41 mouse cellular contexts compared by ENCODE assay signal in the genomic region with DNA sequence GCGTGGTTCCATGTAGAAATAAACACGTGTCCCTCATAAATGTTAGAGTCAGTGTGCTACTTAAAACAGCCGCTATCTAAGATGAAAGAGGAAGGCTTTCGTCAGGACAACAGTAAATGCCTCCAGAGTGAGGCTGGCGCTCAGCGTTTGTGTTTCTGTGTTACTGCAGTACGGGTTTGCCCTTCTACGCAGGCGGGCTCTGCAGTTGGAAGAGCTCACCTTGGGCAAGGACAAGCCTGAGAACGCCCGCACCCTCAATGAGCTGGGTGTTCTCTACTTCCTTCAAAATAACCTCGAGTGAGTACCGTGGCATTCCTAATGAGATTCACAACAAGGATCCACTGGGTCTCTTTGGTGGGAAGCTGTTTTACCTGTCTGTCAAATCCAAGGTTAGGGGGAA. TPM values are rescaled to one million over a fixed set of nuclear protein-coding genes. Genes with fewer than 3 reads are reported as not detected.
"Had no signal": no experiment of that assay in that cellular context is flagged by ENCODE, and none has a peak within 500 bp of the region (broad histone marks: within the 10 kb centered on the region; RNA-seq: fewer than 3 reads in every experiment).

No protein-coding gene starts in this region.

- H3K27me3 ChIP-seq: hindbrain, embryonic 13.5 days; hindbrain, embryonic 15.5 days; kidney, embryonic 15.5 days; limb, embryonic 13.5 days; limb, embryonic 15.5 days; liver, embryonic 12.5 days had no signal

- H3K4me3 ChIP-seq: gastrocnemius, adult 2 months; hindbrain, embryonic 13.5 days; hindbrain, embryonic 15.5 days; kidney, embryonic 15.5 days; limb, embryonic 13.5 days; limb, embryonic 15.5 days; liver, embryonic 12.5 days had no signal

- H3K9me3 ChIP-seq: hindbrain, embryonic 13.5 days; hindbrain, embryonic 15.5 days; kidney, embryonic 15.5 days; limb, embryonic 13.5 days; limb, embryonic 15.5 days; liver, embryonic 12.5 days had no signal

- ATAC-seq: hindbrain, postnatal 0 days; intestine, embryonic 16.5 days; liver, embryonic 12.5 days had no signal

- H3K4me2 ChIP-seq: hindbrain, embryonic 13.5 days; hindbrain, embryonic 15.5 days; kidney, embryonic 15.5 days; limb, embryonic 13.5 days; limb, embryonic 15.5 days; liver, embryonic 12.5 days had no signal

- H3K27ac ChIP-seq: gastrocnemius, adult 2 months; hindbrain, embryonic 13.5 days; hindbrain, embryonic 15.5 days; hindbrain, postnatal 0 days; kidney, embryonic 15.5 days; kidney, postnatal 0 days; limb, embryonic 13.5 days; limb, embryonic 15.5 days; liver, embryonic 12.5 days; liver, embryonic 14.5 days had no signal

- DNase-seq: gastrocnemius, adult 2 months; gastrocnemius, postnatal 10 days; gastrocnemius, postnatal 25 days; heart, adult 18-20 months; heart, postnatal 36 days; kidney, adult 11 months; kidney, adult 2 months; kidney, adult 9 months; kidney, postnatal 14 days; kidney, postnatal 36 days; layer of hippocampus, adult 9-11 months; layer of hippocampus, postnatal 36 days; left cerebral cortex, postnatal 4 days; lung, adult 18-20 months had no signal

- H3K9ac ChIP-seq: hindbrain, embryonic 13.5 days; hindbrain, embryonic 15.5 days; kidney, embryonic 15.5 days; limb, embryonic 13.5 days; limb, embryonic 15.5 days; liver, embryonic 12.5 days; liver, embryonic 14.5 days had no signal

- H3K4me1 ChIP-seq: hindbrain, embryonic 13.5 days; hindbrain, embryonic 15.5 days; kidney, embryonic 15.5 days; limb, embryonic 13.5 days; limb, embryonic 15.5 days; liver, embryonic 12.5 days had no signal

RNA-seq across cellular contexts. Expression of gene Gm28305, which starts 2.2 kb away (rescaled TPM):
- total RNA-seq: gastrocnemius, adult 2 months; gastrocnemius, postnatal 10 days; gastrocnemius, postnatal 25 days; heart, adult 18-20 months; heart, postnatal 36 days; hematopoietic stem cell, adult 5-6 weeks; hindbrain, postnatal 0 days; layer of hippocampus, adult 18-20 months; layer of hippocampus, adult 8-10 months; layer of hippocampus, postnatal 14 days; layer of hippocampus, postnatal 36 days; left cerebral cortex, adult 18-20 months; left cerebral cortex, adult 8-10 months; left cerebral cortex, postnatal 10 days; left cerebral cortex, postnatal 25 days; left cerebral cortex, postnatal 4 days; liver, adult 2 months had no signal
- polyA plus RNA-seq: frontal cortex, adult 2 months; gonadal fat pad, adult 2 months; heart, embryonic 14.5 days; hindbrain, embryonic 11.5 days; hindbrain, embryonic 13.5 days; hindbrain, embryonic 15.5 days; hindbrain, postnatal 0 days; intestine, embryonic 14.5 days; intestine, embryonic 16.5 days; kidney, adult 2 months; kidney, embryonic 15.5 days; kidney, postnatal 0 days; large intestine, adult 2 months; limb, embryonic 11.5 days; limb, embryonic 13.5 days; limb, embryonic 15.5 days; liver, adult 2 months; liver, embryonic 12.5 days; liver, embryonic 14.5 days; liver, embryonic 16.5 days had no signal
